Mouse (Mus musculus) CH12.LX (cell line): Measurements from ENCODE around the gene Flad1.

ENCODE experiments used
- CHD2 ChIP-seq: IDR thresholded peaks from 2 replicates; pipeline ENCODE4 v1.6.1; 2011; ENCODE audit warnings: low read length, improper control_type of control experiment
- CTCF ChIP-seq, 2 experiments: IDR thresholded peaks in 1 of 2; conservative IDR thresholded peaks in 1 of 2; 2 replicates each; pipeline ENCODE4 v1.5.1; 2011 to 2012; ENCODE audit warnings: low read depth in 2 of 2, low read length in 2 of 2, improper control_type of control experiment in 1 of 2, inconsistent platforms in 1 of 2, mild to moderate bottlenecking in 1 of 2, moderate library complexity in 1 of 2
- ELF1 ChIP-seq: IDR thresholded peaks from 2 replicates; pipeline ENCODE4 v1.6.1; 2014; ENCODE audit warnings: low read depth, mild to moderate bottlenecking, inconsistent platforms, low read length, improper control_type of control experiment
- EP300 ChIP-seq: IDR thresholded peaks from 2 replicates; pipeline ENCODE4 v1.6.1; 2011; ENCODE audit warnings: low read length, improper control_type of control experiment
- ETS1 ChIP-seq: conservative IDR thresholded peaks from 2 replicates; pipeline ENCODE4 v1.6.1; 2012; ENCODE audit warnings: low read depth, mild to moderate bottlenecking, inconsistent platforms, low read length, improper control_type of control experiment, moderate library complexity
- MEF2A ChIP-seq: IDR thresholded peaks from 2 replicates; pipeline ENCODE4 v1.6.1; 2014; ENCODE audit warnings: low read depth, mild to moderate bottlenecking, inconsistent platforms, low read length, improper control_type of control experiment, borderline replicate concordance
- POLR2A ChIP-seq: IDR thresholded peaks from 2 replicates; pipeline ENCODE4 v1.6.1; 2011; ENCODE audit warnings: low read depth, mild to moderate bottlenecking, improper control_type of control experiment, low read length
- TCF12 ChIP-seq: IDR thresholded peaks from 2 replicates; pipeline ENCODE4 v1.6.1; 2014; ENCODE audit warnings: low read depth, mild to moderate bottlenecking, inconsistent platforms, low read length, improper control_type of control experiment
- ZC3H11A ChIP-seq: IDR thresholded peaks from 2 replicates; pipeline ENCODE4 v1.6.1; 2012; ENCODE audit warnings: low read depth, mild to moderate bottlenecking, inconsistent platforms, low read length, improper control_type of control experiment

DNA sequence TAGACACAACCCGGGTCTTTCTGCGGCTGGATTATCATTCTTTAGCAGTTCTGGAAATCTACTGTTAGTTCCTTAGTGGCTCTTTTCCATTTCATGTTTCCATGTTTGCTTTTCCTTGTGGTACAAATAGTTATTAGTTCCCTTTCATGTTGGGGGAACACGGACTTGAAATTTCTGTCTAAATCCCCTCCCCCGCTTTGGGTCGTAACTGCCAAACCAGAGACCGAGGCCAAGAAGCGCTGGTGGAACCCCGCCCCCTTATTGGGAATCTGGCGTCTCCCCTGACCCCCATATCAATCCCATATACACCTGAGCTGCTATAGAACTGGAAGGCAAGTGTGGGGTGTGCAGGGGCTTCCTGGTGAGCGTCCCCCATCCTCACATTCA lies 16.3 kb downstream of the Flad1 start:
- TF ChIP-seq CTCF (conservative IDR thresholded peaks at IDR 0.05 in 1 of 2, IDR thresholded peaks at IDR 0.05 in 1 of 2; ENCODE audit: low read depth in 2 of 2, low read length in 2 of 2): no peak
- no peak for TF ChIP-seq POLR2A
- no peak for TF ChIP-seq ETS1
- no peak for TF ChIP-seq EP300
- TF ChIP-seq TCF12: no peak
- 0 out of 2 replicates have a peak, but pooled peaks have one; percentile 17 for TF ChIP-seq ELF1
- TF ChIP-seq CHD2: no peak
- TF ChIP-seq ZC3H11A: no peak
- TF ChIP-seq MEF2A: no peak
